Mouse (Mus musculus) urinary bladder, postnatal 0 days (tissue): ENCODE measurements around the gene Slamf6. TPM values are rescaled to one million over a fixed set of nuclear protein-coding genes. Genes with fewer than 3 reads are reported as not detected.

Experiments used
- polyA plus RNA-seq: library from polyadenylated mRNA; unstranded; fragments of >200 nt; fragmentation: Nextera tagmentation; extraction: Ambion mirVana; gene quantifications from 2 replicates; pipeline ENCODE4 v1.2.1, GENCODE M21; 2015

The Slamf6 gene
- polyA plus RNA-seq = 0.67 TPM in 1 of 2 replicates, not detected in the other

DNA sequence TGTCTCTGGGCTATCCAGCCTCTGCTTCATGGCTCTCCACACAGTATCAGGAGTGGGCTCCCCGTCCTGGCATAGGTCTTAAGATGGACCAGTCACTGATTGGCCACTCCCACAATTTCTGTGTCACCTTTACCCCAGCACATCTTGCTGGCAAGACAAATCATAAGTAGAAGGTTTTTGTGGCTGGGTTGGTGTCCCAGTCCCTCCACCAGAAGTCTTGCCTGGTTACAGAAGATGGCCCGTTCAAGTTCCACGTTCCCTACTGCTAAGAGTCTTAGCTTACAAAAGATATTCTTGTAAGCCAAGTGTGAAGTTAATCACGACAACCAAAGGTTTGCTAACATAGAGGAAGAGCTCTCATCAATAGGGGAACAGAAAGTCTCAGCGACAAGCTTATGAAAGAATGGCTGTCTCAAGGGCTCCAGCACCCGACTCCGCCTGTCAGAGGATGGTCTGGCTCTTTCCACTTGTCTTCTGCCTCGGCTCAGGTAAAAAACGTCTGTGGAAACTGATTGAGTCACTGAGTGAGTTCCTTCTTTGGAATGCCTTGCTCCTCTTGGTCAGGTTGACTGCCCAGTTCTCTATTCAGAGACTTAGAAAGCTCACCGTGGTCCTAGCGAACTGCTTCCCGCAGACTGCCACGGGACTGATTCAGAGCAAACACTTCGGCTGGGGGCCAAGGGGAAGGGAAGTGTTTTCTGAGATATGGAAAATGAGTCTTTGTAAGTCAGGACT is at the start of gene Slamf6:
Gene Slamf6 (plus strand): TSS at position 211 of the 735 bp plus-strand sequence.

GRCm38 (mm10) chr1:171895364-171895763 is 22.0 kb upstream of the Slamf6 start, which contains the start of gene Gm10521:
Gene Gm10521 (plus strand): TSS chr1:171895664.

Other genes with a start within 250 kb of the Slamf6 start
- 4.9 and 9.6 TPM in 2 replicates for gene Cd48, start 235.5 kb upstream of the Slamf6 start, polyA plus RNA-seq
- 0.12 and 0.28 TPM in 2 replicates for gene Slamf1, start 150.4 kb upstream of the Slamf6 start, polyA plus RNA-seq
- 3.2 and 11.5 TPM in 2 replicates for gene Cd84, start 77.8 kb upstream of the Slamf6 start, polyA plus RNA-seq
- gene Gm10521, start 21.9 kb upstream of the Slamf6 start, polyA plus RNA-seq = not detected in 2 replicates
- gene Vangl2, start 110.9 kb downstream of the Slamf6 start, polyA plus RNA-seq = 3.8 and 4.5 TPM in 2 replicates
- not detected in 2 replicates for gene Nhlh1, start 140.1 kb downstream of the Slamf6 start, polyA plus RNA-seq
- 132 and 150 TPM in 2 replicates for gene Copa, start 165.0 kb downstream of the Slamf6 start, polyA plus RNA-seq
- gene Ncstn, start 165.3 kb downstream of the Slamf6 start, polyA plus RNA-seq = 80.8 and 82.0 TPM in 2 replicates
- 83.1 and 96.4 TPM in 2 replicates for gene Pex19, start 209.2 kb downstream of the Slamf6 start, polyA plus RNA-seq
- 86.6 and 87.0 TPM in 2 replicates for gene Dcaf8, start 230.6 kb downstream of the Slamf6 start, polyA plus RNA-seq